Mouse (Mus musculus) lung, adult 2 months (tissue): ENCODE measurements around the gene Dusp12. TPM values are rescaled to one million over a fixed set of nuclear protein-coding genes. Genes with fewer than 3 reads are reported as not detected.
A peak's percentile ranks its signal among the peaks of the same experiment; 100 is the strongest.

Source experiments
- DNase-seq: peaks from one replicate; pipeline ENCODE4 v3.0.0; 2022
- H3K4me1 ChIP-seq: fragments of 200-500 bp; 2 replicates; pipeline ENCODE4 v1.6.1; 2011; ENCODE audit warnings: low read length; ENCODE audit not compliant: control insufficient read depth, insufficient read depth
- H3K4me3 ChIP-seq: fragments of 200-500 bp; replicated peaks from 2 replicates; pipeline ENCODE3; 2011; ENCODE audit warnings: low read depth, mild to moderate bottlenecking, control low read depth, low read length; ENCODE audit errors: extremely low read depth
- CTCF ChIP-seq: fragments of 200-500 bp; IDR thresholded peaks from 2 replicates; pipeline ENCODE4 v1.5.1; 2011; ENCODE audit warnings: mild to moderate bottlenecking, low read length, control low read depth; ENCODE audit not compliant: insufficient read depth
- POLR2A ChIP-seq: fragments of 200-500 bp; IDR thresholded peaks from 2 replicates; pipeline ENCODE4 v1.6.1; 2011; ENCODE audit warnings: low read depth, mild to moderate bottlenecking, control low read depth, low read length, borderline replicate concordance; ENCODE audit errors: extremely low read depth
- WGBS: fragments of 180-500 bp; shearing (Covaris S2); methylation state at CpG from one replicate; pipeline ENCODE4 v1.1.7; 2018; 5-methylcytosine and 5-hydroxymethylcytosine counted together
- polyA plus RNA-seq: library from polyadenylated mRNA; depleted of rRNA; stranded (reverse); fragments of >200 nt; gene quantifications from 2 replicates; pipeline ENCODE4 v1.2.3, GENCODE M21; 2012

Gene Dusp12
- polyA plus RNA-seq, 1 experiment = 17.3 TPM

- Histone ChIP-seq H3K4me1 (no peaks in the 10 kb centered on the region), H3K4me3 (no peak overlapping the region)
- WGBS = 92% methylated on average over 8 of the region's 8 CpGs
- no peak for TF ChIP-seq POLR2A
- TF ChIP-seq CTCF = no peak
- DNase-seq = no peak
These were observed 34.0 kb upstream of the Dusp12 start for GRCm38 (mm10) chr1:170919308-170919707.

GRCm38 (mm10) chr1:170915657-170916056 lies 30.3 kb upstream of the Dusp12 start:
- no peak overlapping the region for H3K4me3 ChIP-seq
- H3K4me1 ChIP-seq = no peaks in the 10 kb centered on the region
- DNase-seq = no peak
- WGBS = 50% methylated on average over 5 of the region's 5 CpGs
- TF ChIP-seq CTCF (no peak), POLR2A (no peak)

GRCm38 (mm10) chr1:170912891-170913615 lies 27.7 kb upstream of the Dusp12 start, which contains the start of gene Fcrlb:
Gene Fcrlb (minus strand): TSS chr1:170912941.
- no peak within 1 kb of the TSS for H3K4me3 ChIP-seq
- 71% methylated on average over 5 of the region's 5 CpGs for WGBS
- H3K4me1 ChIP-seq = peaks cover 3% of the 10 kb centered on the region; the same call in 1 of the 2 replicates
- no peak for TF ChIP-seq CTCF
- no peak for DNase-seq

- Histone ChIP-seq H3K4me1 (peaks cover 3% of the 10 kb centered on the region; the same call in 1 of the 2 replicates), H3K4me3 (no peak overlapping the region)
- no peak for DNase-seq
- TF ChIP-seq POLR2A (no peak), CTCF (no peak)
- WGBS = 75% methylated on average over 11 of the region's 11 CpGs
These were observed 26.7 kb upstream of the Dusp12 start for GRCm38 (mm10) chr1:170911907-170912660.

- Histone ChIP-seq H3K4me3 (no peak overlapping the region), H3K4me1 (peaks cover 3% of the 10 kb centered on the region; the same call in 1 of the 2 replicates)
- DNase-seq = no peak
- TF ChIP-seq CTCF (no peak), POLR2A (no peak)
- WGBS = 7% methylated on average over 21 of the region's 21 CpGs
These were observed 23.0 kb upstream of the Dusp12 start for GRCm38 (mm10) chr1:170908341-170908740.

- Histone ChIP-seq H3K4me3 (peak overlapping the region; percentile 46), H3K4me1 (peaks cover 3% of the 10 kb centered on the region; the same call in 1 of the 2 replicates)
- TF ChIP-seq CTCF = no peak
- DNase-seq = no peak
- 2% methylated on average over 71 of the region's 71 CpGs for WGBS
These were observed 22.3 kb upstream of the Dusp12 start for GRCm38 (mm10) chr1:170907456-170908191.

- 29% methylated on average over 11 of the region's 11 CpGs for WGBS
- TF ChIP-seq POLR2A = no peak
- no peak for TF ChIP-seq CTCF
- Histone ChIP-seq H3K4me3 (no peak overlapping the region), H3K4me1 (peaks cover 3% of the 10 kb centered on the region; the same call in 1 of the 2 replicates)
- no peak for DNase-seq
These were observed 21.7 kb upstream of the Dusp12 start for GRCm38 (mm10) chr1:170907111-170907455.

- Histone ChIP-seq H3K4me3 (no peak overlapping the region), H3K4me1 (peaks cover 6% of the 10 kb centered on the region; the same call in 1 of the 2 replicates)
- 26% methylated on average over 5 of the region's 5 CpGs for WGBS
- no peak for TF ChIP-seq CTCF
- no peak for TF ChIP-seq POLR2A
- DNase-seq = no peak
These were observed 18.1 kb upstream of the Dusp12 start for GRCm38 (mm10) chr1:170903485-170903884.

- peak; percentile 77 for DNase-seq
- WGBS = 32% methylated on average over 10 of the region's 10 CpGs
These were observed 16.3 kb upstream of the Dusp12 start for GRCm38 (mm10) chr1:170901536-170902238.

More at GRCm38 (mm10) chr1:170901536-170902238, 16.3 kb upstream of the Dusp12 start:
- H3K4me1 ChIP-seq = 0 out of 2 replicates have a peak, but pooled peaks cover 3% of the 10 kb centered on the region
- H3K4me3 ChIP-seq = no peak overlapping the region
- TF ChIP-seq POLR2A (no peak), CTCF (peak; percentile 77)
